Mouse (Mus musculus) left cerebral cortex, postnatal 10 days (tissue): ENCODE data around the gene Cenpv. TPM values are rescaled to one million over a fixed set of nuclear protein-coding genes. Genes with fewer than 3 reads are reported as not detected.
"Not testable (repeated sequence)": the region's sequence is repeated elsewhere in the genome, so short reads cannot be mapped to it uniquely, and the experiment has no call there.

Experiments used
- DNase-seq, 2 experiments: peaks; one replicate each; pipeline ENCODE4 v3.0.0; 2021 to 2022; ENCODE audit warnings: low spot score in 2 of 2, mixed read lengths in 1 of 2; ENCODE audit errors: extremely low spot score in 1 of 2
- intact Hi-C: fragments of 180-260 bp; cut with DNase I; formaldehyde crosslinking; loops from one replicate; pipeline ENCODE4 v1.15.1; 2025
- total RNA-seq, 2 experiments: library from RNA; stranded (reverse); gene quantifications; 2 replicates each; pipeline ENCODE4 v1.2.3; 2021

Gene Cenpv
- total RNA-seq, 2 experiments from 2014 or later = 38.0 to 42.0 TPM

GRCm38 (mm10) chr11:62512529-62513080 lies 26.5 kb downstream of the Cenpv start:
- no peak for DNase-seq
- intact Hi-C loops = no loop called here

GRCm38 (mm10) chr11:62511444-62512202 lies 27.4 kb downstream of the Cenpv start:
- intact Hi-C loops = no loop called here
- no peak for DNase-seq

- DNase-seq = no peak
- intact Hi-C loops = no loop called here
Measured at GRCm38 (mm10) chr11:62510956-62511355, 28.1 kb downstream of the Cenpv start.

GRCm38 (mm10) chr11:62509571-62509970 lies 29.5 kb downstream of the Cenpv start:
- DNase-seq = no peak
- intact Hi-C loops = no loop called here

- intact Hi-C loops, DNase-seq: not testable (repeated sequence)
Measured at GRCm38 (mm10) chr11:62508816-62509215, 30.2 kb downstream of the Cenpv start.

GRCm38 (mm10) chr11:62508365-62508764 lies 30.7 kb downstream of the Cenpv start:
- DNase-seq, intact Hi-C loops: not testable (repeated sequence)

GRCm38 (mm10) chr11:62507683-62508082 lies 31.4 kb downstream of the Cenpv start:
- DNase-seq = no peak
- intact Hi-C loops = no loop called here

- intact Hi-C loops = no loop called here
Measured at GRCm38 (mm10) chr11:62500529-62500928, 38.5 kb downstream of the Cenpv start.

GRCm38 (mm10) chr11:62498802-62499201 lies 40.3 kb downstream of the Cenpv start:
- intact Hi-C loops = no loop called here
- no peak for DNase-seq

More at GRCm38 (mm10) chr11:62500529-62500928, 38.5 kb downstream of the Cenpv start:
- no peak for DNase-seq

GRCm38 (mm10) chr11:62497181-62497580 lies 41.9 kb downstream of the Cenpv start:
- intact Hi-C loops = no loop called here
- DNase-seq = no peak

GRCm38 (mm10) chr11:62496151-62496715 lies 42.8 kb downstream of the Cenpv start:
- intact Hi-C loops = no loop called here
- DNase-seq = peak in 1 of 2 experiments; percentile 38

- intact Hi-C loops = no loop called here
- DNase-seq = peak in 1 of 2 experiments; percentile 39
Measured at GRCm38 (mm10) chr11:62495276-62495801, 43.7 kb downstream of the Cenpv start.

GRCm38 (mm10) chr11:62494754-62495275 lies 44.2 kb downstream of the Cenpv start:
- DNase-seq = peak in 1 of 2 experiments; percentile 49
- intact Hi-C loops = no loop called here

- intact Hi-C loops = no loop called here
- DNase-seq = no peak
Measured at GRCm38 (mm10) chr11:62493701-62494100, 45.4 kb downstream of the Cenpv start.

GRCm38 (mm10) chr11:62487540-62488350 lies 51.3 kb downstream of the Cenpv start:
- intact Hi-C loops = no loop called here
- DNase-seq = no peak

GRCm38 (mm10) chr11:62486949-62487348 lies 52.1 kb downstream of the Cenpv start:
- no peak for DNase-seq
- intact Hi-C loops = no loop called here

- DNase-seq = no peak
Measured at GRCm38 (mm10) chr11:62479581-62479980, 59.5 kb downstream of the Cenpv start.

GRCm38 (mm10) chr11:62478931-62479330 lies 60.1 kb downstream of the Cenpv start:
- no peak for DNase-seq
- intact Hi-C loops = no loop called here

More at GRCm38 (mm10) chr11:62479581-62479980, 59.5 kb downstream of the Cenpv start:
- intact Hi-C loops = no loop called here

- intact Hi-C loops = no loop called here
- DNase-seq = no peak
Measured at GRCm38 (mm10) chr11:62476156-62476555, 62.9 kb downstream of the Cenpv start.
